Mouse (Mus musculus) heart, postnatal 0 days (tissue): ENCODE data around the gene Acrbp. TPM values are rescaled to one million over a fixed set of nuclear protein-coding genes. Genes with fewer than 3 reads are reported as not detected.

Source experiments
- ATAC-seq: fragments of 200-750 bp; cut with Nextera tagmentation; 2 replicates; pipeline ENCODE4 v1.8.0; 2017; ENCODE audit warnings: low read depth, moderate number of reproducible peaks, moderate library complexity; ENCODE audit not compliant: insufficient read depth
- DNase-seq: peaks from one replicate; pipeline ENCODE4 v3.0.0-alpha.2; 2016; ENCODE audit warnings: low spot score
- H3K27ac ChIP-seq: fragments of 300-500 bp; sonication (generic); 2 replicates; pipeline ENCODE4 v1.5.1; 2014; ENCODE audit warnings: low read depth, mild to moderate bottlenecking
- H3K27me3 ChIP-seq: fragments of 300-500 bp; sonication (generic); 2 replicates; pipeline ENCODE4 v1.6.1; 2014; ENCODE audit warnings: low read length, mixed read lengths; ENCODE audit not compliant: control insufficient read depth, insufficient read depth
- H3K36me3 ChIP-seq: fragments of 300-500 bp; sonication (generic); replicated peaks from 2 replicates; pipeline ENCODE4 v1.6.1; 2014; ENCODE audit warnings: low read length, mixed read lengths; ENCODE audit not compliant: control insufficient read depth, insufficient read depth
- H3K4me1 ChIP-seq: fragments of 300-500 bp; sonication (generic); 2 replicates; pipeline ENCODE4 v1.6.1; 2014; ENCODE audit warnings: antibody characterized with exemption; ENCODE audit not compliant: control insufficient read depth, insufficient read depth
- H3K4me2 ChIP-seq: fragments of 300-500 bp; sonication (generic); 2 replicates; pipeline ENCODE4 v1.6.1; 2014; ENCODE audit warnings: low read depth, mild to moderate bottlenecking, low read length, moderate library complexity
- H3K4me3 ChIP-seq: fragments of 300-500 bp; sonication (generic); 2 replicates; pipeline ENCODE4 v1.5.1; 2014; ENCODE audit warnings: low read depth, low read length
- H3K9ac ChIP-seq: fragments of 300-500 bp; sonication (generic); replicated peaks from 2 replicates; pipeline ENCODE4 v1.6.1; 2014; ENCODE audit warnings: low read depth, low read length, mixed read lengths
- H3K9me3 ChIP-seq: fragments of 300-500 bp; sonication (generic); replicated peaks from 2 replicates; pipeline ENCODE4 v1.6.1; 2016; ENCODE audit warnings: low read length; ENCODE audit not compliant: control insufficient read depth
- CTCF ChIP-seq: IDR thresholded peaks from 2 replicates; pipeline ENCODE4 v1.5.1; 2016; ENCODE audit warnings: antibody characterized with exemption, control low read depth, low read depth
- EP300 ChIP-seq: IDR thresholded peaks from 2 replicates; pipeline ENCODE4 v1.6.1; 2016; ENCODE audit warnings: antibody characterized with exemption, low read depth
- WGBS: fragments of 180-500 bp; shearing (Covaris S2); extraction: QIAGEN DNeasy Blood & Tissue Kit; methylation state at CpG from one replicate; pipeline ENCODE4 v1.1.7; 2014; 5-methylcytosine and 5-hydroxymethylcytosine counted together
- polyA plus RNA-seq: library from polyadenylated mRNA; unstranded; fragments of >200 nt; fragmentation: Nextera tagmentation; extraction: Ambion mirVana; gene quantifications from 2 replicates; pipeline ENCODE4 v1.2.1, GENCODE M21; 2015
- total RNA-seq: library from RNA; depleted of rRNA; stranded (reverse); fragments of >200 nt; gene quantifications from 2 replicates; pipeline ENCODE4 v1.2.3, GENCODE M21; 2014; ENCODE audit warnings: low replicate concordance

Gene Acrbp
- total and polyA plus RNA-seq, 2 experiments from 2014 or later = 2.6 to 2.7 TPM

- peaks cover 26% of the 10 kb centered on the region for H3K4me1 ChIP-seq
- ATAC-seq = no peak
- 54% methylated on average over 10 of the region's 10 CpGs for WGBS
- TF ChIP-seq CTCF (no peak), EP300 (no peak)
- 0 out of 2 replicates have a peak overlapping the region, but pooled peaks have one; percentile 4 for H3K4me3 ChIP-seq
- H3K9ac ChIP-seq = no peak overlapping the region
- H3K4me2 ChIP-seq = peak overlapping the region; percentile 44
- H3K27ac ChIP-seq = peak overlapping the region; percentile 92
- DNase-seq = no peak
- H3K9me3 ChIP-seq = no peaks in the 10 kb centered on the region
- H3K36me3 ChIP-seq = no peaks in the 10 kb centered on the region
- no peaks in the 10 kb centered on the region for H3K27me3 ChIP-seq
Observed at GRCm38 (mm10) chr6:125090341-125091085, 41.0 kb downstream of the Acrbp start.

- no peak overlapping the region for H3K9ac ChIP-seq
- peaks cover 28% of the 10 kb centered on the region for H3K4me1 ChIP-seq
- H3K4me2 ChIP-seq = no peak overlapping the region
- DNase-seq (no peak), ATAC-seq (no peak)
- H3K9me3 ChIP-seq = no peaks in the 10 kb centered on the region
- no peak overlapping the region for H3K4me3 ChIP-seq
- H3K27ac ChIP-seq = 0 out of 2 replicates have a peak overlapping the region, but pooled peaks have one; percentile 37
- WGBS = 72% methylated on average over 5 of the region's 5 CpGs
- no peaks in the 10 kb centered on the region for H3K27me3 ChIP-seq
- no peaks in the 10 kb centered on the region for H3K36me3 ChIP-seq
- TF ChIP-seq EP300 (no peak), CTCF (no peak)
Observed at GRCm38 (mm10) chr6:125092372-125092771, 42.9 kb downstream of the Acrbp start.

- Histone ChIP-seq H3K27ac (peak overlapping the region; percentile 97), H3K9me3 (no peaks in the 10 kb centered on the region), H3K9ac (no peak overlapping the region), H3K36me3 (peaks cover 14% of the 10 kb centered on the region), H3K4me2 (no peak overlapping the region), H3K27me3 (no peaks in the 10 kb centered on the region), H3K4me3 (no peak overlapping the region), H3K4me1 (peaks cover 39% of the 10 kb centered on the region)
- TF ChIP-seq EP300 = no peak
- TF ChIP-seq CTCF = no peak
- no peak for DNase-seq
- WGBS = 44% methylated on average over 3 of the region's 3 CpGs
- no peak for ATAC-seq
Observed at GRCm38 (mm10) chr6:125094843-125095242, 45.4 kb downstream of the Acrbp start.

DNA sequence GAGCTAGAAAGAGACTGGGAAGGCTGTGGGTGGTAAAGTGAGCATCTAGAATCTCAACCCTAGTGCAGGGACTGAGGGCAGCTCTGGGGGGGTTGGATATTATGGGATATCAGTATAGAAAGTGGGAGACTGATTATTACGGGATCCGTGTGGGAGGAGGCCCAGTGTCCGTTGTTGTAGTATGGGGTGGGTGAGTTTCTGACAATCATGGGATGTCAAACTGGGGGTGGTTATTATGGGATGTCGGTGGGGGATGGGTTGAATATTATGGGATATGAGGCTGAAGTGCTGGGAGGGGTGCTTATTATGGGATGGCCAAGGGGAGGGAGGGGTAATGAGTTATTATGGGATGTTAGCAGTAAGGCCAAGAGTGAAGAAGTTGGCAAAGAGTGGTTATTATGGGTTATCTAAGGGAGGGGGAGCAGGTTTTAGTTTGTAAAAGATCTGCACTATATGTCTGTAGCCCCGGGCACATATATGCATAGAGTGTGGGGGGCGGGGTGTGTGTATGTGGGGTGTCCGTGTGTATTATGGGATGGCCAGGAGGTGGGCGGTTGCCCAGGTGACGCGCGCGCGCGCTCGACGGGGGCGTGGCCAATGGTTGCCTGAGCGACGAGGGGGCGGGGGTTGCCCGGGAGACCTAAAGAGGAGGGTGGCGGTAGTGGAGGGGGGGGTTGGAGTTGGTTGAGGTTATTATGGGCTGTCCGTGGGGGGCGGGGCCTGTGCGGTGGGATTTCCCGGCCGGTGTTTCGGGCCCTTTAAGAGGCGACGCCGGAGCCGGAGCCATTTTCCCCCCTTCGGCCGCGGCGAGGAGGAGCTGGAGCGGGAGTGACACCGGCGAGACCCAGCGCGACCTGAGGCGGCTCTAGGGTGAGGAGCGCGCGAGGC is 46.1 kb downstream of the Acrbp start, which contains the start of gene Chd4:
Gene Chd4, plus strand, starts transcription at position 591 of the 888 bp plus-strand sequence.
- no peaks in the 10 kb centered on the region for H3K27me3 ChIP-seq
- peaks cover 22% of the 10 kb centered on the region for H3K36me3 ChIP-seq
- ATAC-seq (peak; percentile 78), DNase-seq (peak; percentile 94)
- WGBS = 2% methylated on average over 34 of the region's 45 CpGs
- H3K9ac ChIP-seq = peak within 1 kb of the TSS; percentile 92
- no peak for TF ChIP-seq CTCF
- TF ChIP-seq EP300 = 0 out of 2 replicates have a peak, but pooled peaks have one; percentile 27
- peaks cover 35% of the 10 kb centered on the region for H3K4me1 ChIP-seq
- peak within 1 kb of the TSS; percentile 97 for H3K4me2 ChIP-seq
- peak within 1 kb of the TSS; percentile 97 for H3K27ac ChIP-seq
- H3K9me3 ChIP-seq = no peaks in the 10 kb centered on the region
- H3K4me3 ChIP-seq = peak within 1 kb of the TSS; percentile 75

GRCm38 (mm10) chr6:125096279-125096596 is 46.7 kb downstream of the Acrbp start:
- Histone ChIP-seq H3K27me3 (no peaks in the 10 kb centered on the region), H3K4me2 (peak overlapping the region; percentile 97), H3K4me1 (peaks cover 31% of the 10 kb centered on the region), H3K9ac (peak overlapping the region; percentile 92), H3K36me3 (peaks cover 28% of the 10 kb centered on the region), H3K4me3 (peak overlapping the region; percentile 75), H3K9me3 (no peaks in the 10 kb centered on the region), H3K27ac (peak overlapping the region; percentile 97)
- ATAC-seq (peak; percentile 16), DNase-seq (no peak)
- WGBS = 0% methylated on average over 21 of the region's 32 CpGs
- TF ChIP-seq EP300 = no peak
- no peak for TF ChIP-seq CTCF
